Mouse (Mus musculus): ENCODE results near the gene Tet1.
A peak's percentile ranks its signal among the peaks of the same experiment; 100 is the strongest.
"Not testable (repeated sequence)": the region's sequence is repeated elsewhere in the genome, so short reads cannot be mapped to it uniquely, and the experiment has no call there.

The Tet1 gene

GRCm38 (mm10) chr10:62847069-62847626 is 61.6 kb downstream of the Tet1 start:
- no peak for DNase-seq

DNA sequence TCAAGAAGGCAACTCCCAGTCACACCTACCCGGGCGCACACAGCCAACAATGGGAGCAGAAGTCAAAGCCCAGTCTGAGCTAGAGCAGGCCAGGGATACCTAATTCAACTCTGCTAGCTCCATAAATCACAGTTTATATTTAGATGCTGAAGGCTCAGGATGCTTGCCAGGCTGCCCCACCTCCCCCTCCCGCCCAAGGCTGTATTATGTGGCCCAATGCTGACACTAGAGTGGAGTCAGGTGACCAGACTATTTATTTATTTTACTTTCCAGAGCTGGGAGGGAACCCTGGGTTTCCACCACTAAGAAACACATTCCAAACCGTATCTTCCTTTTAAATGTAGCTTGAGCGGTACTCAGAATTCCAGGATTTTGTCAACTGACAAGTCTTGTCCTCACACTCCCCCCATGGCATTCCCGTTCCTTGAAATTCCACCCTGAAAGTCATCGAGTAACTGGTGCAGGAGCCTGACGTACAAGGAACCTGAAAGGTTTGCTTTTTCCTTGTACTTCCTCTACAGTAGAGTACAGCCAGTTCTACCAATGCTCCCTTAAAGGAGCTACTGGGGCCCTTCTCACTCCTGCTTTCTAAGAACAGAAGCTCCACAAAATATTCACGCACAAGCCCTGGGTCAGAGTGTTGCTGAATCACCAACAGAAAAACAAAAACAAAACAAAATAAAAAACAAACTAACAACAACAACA is 64.9 kb downstream of the Tet1 start:
- DNase-seq: no peak

DNA sequence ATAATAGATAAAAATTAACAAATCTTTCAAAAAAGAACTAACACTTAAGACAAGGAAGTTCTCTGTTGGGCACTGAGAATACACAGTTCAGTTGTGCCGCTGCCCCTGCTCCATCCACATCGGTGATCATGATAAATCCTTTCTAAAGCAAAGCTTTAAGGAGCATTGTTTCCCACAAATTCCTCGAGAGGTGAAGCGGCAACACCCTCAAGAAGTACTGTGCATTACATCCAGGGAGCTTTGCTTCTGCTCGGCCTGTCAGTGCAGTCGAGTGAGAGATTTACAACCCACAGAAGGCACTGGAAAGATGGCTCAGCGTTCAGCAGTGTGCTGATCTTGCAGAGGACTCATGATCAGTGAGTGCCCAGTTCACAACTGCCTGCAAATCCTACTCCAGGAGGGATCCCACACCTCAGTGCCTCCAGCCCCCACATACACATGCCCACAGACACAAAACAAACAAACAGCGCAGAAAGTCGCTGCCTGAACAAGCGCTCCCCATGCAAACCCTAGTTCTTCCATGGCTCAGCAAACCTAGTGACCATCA is 66.8 kb downstream of the Tet1 start:
- DNase-seq: no peak

DNA sequence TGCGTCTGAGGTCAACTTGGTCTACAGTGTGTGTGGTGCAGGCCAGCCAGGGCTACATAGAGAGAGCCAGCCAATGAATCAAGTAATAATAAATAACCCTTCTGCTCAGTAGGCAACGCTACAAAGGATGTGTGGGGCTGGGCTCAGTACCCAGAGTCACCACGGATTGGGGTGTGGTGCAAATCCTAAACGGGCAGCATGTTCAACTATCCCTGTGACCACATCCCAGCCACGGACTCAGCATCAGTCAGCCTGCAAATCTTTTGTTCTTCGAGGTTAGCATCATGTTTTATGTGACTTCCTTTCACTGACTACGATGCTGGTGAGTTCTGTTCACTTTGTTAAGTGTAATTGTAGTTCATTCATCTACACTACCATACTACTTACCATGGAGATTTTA is 68.1 kb downstream of the Tet1 start:
- no peak for DNase-seq

DNA sequence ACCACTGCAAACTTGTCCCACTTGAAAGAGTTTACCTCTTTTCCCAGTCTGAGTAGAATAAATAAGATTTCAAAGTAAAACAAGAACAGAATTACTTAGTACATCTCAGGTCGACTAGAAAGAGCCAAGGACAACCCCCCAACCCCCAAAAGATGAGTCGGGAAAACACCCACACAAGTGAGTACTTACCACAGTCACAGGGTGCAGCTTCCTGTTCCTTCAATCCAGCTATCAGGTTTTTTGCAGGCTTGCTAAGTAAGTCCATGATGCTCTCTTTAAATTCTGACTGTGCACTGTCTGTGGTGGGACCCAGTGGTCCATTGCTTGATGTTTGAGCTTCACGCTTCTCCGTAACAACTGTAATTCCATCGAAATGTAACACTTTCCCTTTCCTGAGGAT is 70.8 kb downstream of the Tet1 start:
- DNase-seq: no peak

- no peak for DNase-seq
These were observed 76.0 kb downstream of the Tet1 start for GRCm38 (mm10) chr10:62832783-62833182.

DNA sequence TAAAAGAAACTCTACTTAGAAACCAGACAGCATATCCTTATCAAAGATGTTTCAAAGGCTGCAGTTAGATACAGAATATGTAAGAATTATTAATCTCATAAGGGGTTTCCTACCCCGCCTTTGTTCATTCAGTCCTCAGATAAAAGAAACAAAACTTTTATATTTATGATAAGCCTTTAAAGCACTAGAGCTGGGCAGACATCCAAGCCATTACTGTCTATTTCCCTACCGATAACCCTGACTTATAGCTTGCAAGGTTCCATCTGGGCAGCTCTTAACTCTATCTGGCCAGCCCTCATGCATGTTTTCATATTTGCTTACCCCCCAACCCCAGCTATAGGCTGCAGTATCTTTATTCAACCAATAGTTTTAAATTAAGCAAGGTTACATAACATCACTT is 77.2 kb downstream of the Tet1 start:
- DNase-seq: no peak

DNA sequence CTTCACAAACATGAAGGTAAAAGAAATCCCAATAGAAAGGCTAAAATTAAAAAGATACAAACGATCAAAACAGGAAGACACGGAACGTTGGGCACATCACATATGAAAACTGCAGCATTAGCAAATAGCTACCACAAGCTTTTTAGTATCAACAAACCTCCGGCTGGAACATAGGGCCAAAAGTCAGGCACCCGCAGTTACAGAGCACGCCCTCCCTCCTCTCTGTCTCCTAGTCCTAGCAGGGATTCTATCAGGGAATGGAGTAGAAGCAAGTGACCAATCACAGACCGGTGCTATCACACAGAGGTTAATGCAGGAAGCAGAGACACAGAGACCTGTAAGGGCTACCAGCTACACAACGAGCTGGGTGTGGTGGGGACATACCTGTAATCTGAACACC is 84.3 kb downstream of the Tet1 start:
- DNase-seq: no peak

- DNase-seq: no peak
These were observed 85.4 kb downstream of the Tet1 start for GRCm38 (mm10) chr10:62823431-62823830.

DNA sequence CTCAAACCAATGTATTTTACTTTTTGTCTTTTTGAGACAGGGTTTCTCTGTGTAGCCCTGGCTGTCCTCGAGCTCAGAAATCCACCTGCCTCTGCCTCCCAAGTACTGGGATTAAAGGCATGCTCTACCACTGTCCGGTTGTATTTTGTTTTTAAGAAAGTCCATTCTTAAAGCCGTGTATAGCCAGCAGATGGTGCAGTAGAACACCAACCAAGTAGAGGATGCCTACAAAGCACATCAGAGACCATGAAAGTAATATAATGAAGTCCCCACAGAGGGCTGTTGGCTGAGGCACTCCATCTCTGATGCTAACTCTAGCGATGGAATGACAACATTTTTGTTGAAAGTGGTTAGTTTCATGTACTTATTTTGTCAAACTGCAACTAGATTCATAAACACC is 98.8 kb downstream of the Tet1 start:
- DNase-seq: no peak

GRCm38 (mm10) chr10:62808766-62809165 is 100.0 kb downstream of the Tet1 start:
- DNase-seq: no peak

- no peak for DNase-seq
These were observed 100.5 kb downstream of the Tet1 start for GRCm38 (mm10) chr10:62808316-62808715.

- no peak for DNase-seq
These were observed 104.7 kb downstream of the Tet1 start for GRCm38 (mm10) chr10:62804106-62804505.

- no peak for DNase-seq
These were observed 105.5 kb downstream of the Tet1 start for GRCm38 (mm10) chr10:62803296-62803695.

- no peak for DNase-seq
These were observed 114.6 kb downstream of the Tet1 start for GRCm38 (mm10) chr10:62794221-62794620.

DNA sequence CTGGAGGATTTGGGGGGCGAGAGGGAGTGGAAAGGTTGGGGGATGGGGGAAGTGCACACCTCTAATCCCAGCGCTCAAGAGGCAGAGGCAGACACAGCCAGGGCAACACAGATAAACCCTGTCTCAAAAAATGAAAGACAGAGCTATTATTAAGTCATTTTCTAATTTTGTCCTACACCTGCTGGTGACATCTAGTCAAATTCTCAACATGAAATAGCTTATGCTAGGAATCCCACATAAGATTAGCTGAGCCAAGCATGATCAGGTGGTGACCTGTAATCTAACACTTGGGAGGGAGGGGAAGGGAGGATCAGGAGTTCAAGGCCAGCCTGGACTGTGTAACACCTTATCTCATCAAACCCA is 115.7 kb downstream of the Tet1 start:
- no peak for DNase-seq

DNA sequence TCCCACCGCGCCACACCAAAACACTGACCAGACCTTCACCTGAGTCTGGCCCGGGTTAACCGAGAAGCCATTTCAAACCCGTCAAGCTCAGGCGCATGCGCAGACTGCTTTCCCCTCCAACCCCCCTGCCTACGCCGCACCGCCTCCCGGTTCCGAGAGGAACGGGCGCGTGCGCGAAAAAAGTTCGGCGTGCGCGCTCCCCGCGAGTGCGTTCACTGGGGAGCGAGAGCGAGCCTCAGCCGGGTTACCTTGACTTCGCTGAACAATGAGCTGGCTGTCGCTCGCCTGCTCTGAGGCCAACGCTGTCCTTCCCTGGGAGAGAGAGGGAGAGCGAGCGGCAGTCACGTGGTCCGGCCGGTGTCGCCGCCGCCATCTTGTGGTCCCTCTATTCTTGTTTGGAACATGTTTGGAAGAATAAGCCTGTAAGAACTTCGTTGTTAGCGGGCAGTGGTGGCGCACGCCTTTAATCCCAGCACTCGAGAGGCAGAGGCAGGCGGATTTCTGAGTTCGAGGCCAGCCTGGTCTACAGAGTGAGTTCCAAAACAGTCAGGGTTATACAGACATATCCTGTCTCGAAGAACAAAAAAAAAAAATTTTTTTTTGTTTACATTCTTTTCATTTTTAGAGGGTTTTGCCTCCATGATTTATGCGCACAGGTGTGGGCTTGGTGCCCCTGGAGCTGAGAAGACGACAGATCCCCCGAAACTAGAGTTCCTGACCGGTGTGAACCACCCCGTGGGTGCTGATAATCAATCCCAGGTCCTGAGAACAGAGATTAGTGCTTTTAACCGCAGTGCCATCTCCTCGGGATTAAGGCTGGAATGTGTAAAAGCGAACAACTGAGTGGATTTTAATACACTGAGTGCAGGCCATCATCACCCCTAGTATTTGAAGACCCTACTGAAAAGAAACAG is 116.4 kb downstream of the Tet1 start, which contains the start of gene Ccar1:
Gene Ccar1, minus strand, starts transcription at position 110 of the 914 bp plus-strand sequence.
- peak; percentile 96 to 98 for DNase-seq

DNA sequence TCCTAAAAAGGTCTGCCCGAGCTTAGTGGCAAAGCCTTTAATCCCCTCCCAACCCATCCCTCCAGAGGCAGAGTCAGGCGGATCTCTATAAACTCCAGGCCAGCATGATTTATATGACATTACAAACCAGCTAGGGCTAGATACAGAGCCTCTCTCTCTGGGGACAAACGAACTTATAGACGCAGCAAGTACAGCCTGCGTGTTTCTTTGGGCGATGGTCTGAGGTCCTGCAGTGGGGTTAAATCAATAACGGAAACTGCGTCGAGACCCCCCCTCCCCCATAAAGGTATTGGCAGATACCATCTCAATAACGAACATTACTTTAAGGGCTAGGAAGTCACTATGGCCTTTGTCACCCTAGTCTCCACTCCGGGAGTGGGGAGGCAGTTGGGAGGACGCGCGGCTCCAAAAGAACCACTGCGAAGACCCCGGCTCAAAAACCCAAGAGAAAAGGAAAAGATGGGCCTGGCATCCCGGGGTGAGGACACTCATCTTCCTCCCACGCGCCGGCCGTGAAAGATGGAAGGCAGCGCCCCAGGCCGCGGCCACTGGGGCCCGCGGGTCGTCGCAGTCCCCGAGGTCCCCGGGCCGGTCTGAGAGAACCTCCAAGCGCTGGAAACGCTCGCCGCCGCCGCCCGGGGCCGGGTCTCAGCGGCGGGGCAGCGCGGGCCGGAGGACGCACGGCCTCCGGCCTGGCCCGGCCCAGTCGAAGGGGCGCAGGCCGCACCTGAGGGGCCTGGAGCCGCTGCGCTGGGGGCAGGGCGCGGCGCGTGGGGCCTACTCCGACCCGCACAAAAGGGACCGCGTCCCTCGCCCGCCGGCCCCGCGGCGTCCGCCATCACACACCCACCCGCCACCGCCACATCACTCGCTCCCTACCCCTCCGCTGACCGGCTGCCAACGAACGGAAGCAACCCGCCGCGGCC is 117.3 kb downstream of the Tet1 start:
- peak; percentile 29 to 30 for DNase-seq

DNA sequence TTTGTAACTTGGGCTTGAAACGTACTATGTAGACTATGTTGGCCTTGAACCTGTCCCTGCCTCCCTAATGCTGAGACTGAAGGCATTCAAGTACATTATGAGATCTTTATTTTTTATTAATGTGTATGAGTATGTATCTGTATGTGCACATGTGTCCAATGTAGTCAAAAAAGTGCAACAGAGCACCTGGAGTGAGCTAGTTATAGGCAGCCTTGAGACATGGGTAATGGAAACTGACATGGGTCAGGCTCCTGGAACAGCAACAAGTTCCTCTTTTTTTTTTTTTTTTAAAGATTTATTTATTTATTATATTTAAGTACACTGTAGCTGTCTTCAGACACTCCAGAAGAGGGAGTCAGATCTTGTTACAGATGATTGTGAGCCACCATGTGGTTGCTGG is 127.0 kb downstream of the Tet1 start:
- DNase-seq: not testable (repeated sequence)

Measured in thymus, adult 18-20 months (tissue).